Mouse (Mus musculus): Measurements from ENCODE around the gene Smad1.

DNA sequence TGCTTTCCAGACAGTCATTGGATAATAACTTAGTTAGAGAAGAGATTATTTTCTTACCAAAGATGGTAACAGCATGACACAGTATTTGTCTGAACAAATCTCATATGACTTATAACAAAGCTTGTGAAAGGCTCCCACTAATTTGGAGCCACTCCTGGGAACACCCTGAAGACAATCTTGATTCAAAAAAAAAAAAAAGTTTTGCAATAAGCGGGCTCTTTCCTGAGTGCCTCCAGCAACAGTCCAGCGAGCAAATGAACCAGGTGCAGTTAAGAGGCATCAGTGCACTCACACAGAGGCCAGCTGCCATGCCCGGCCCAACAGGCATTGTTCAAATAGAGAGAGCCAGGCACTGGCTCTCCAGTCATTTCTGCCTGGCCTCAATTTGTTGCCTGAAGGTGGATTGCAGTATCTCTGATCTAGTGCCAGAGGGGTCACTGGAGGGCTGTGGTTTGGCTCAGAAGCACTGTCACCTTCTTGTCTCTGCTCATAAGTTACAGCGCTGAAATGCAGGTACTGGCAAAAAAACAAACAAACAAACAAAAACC lies 34.7 kb upstream of the Smad1 start:
- no peak for TF ChIP-seq CTCF (IDR thresholded peaks at IDR 0.05; ENCODE audit: low read depth)
- no peak for TF ChIP-seq EP300 (IDR thresholded peaks at IDR 0.05; ENCODE audit: low read depth)
